Mouse (Mus musculus) adrenal gland, postnatal 10 days (tissue): ENCODE measurements around the gene Sema4g. TPM values are rescaled to one million over a fixed set of nuclear protein-coding genes. Genes with fewer than 3 reads are reported as not detected.

ENCODE experiments used
- DNase-seq: peaks from one replicate; pipeline ENCODE4 v3.0.0; 2021; ENCODE audit warnings: mixed read lengths
- total RNA-seq, 2 experiments: library from RNA; stranded (reverse); gene quantifications; 2 replicates each; pipeline ENCODE4 v1.2.3; 2021

The Sema4g gene
- total RNA-seq, 2 experiments from 2014 or later, result 18.3 to 26.3 TPM

GRCm38 (mm10) chr19:45003740-45004516 lies 15.0 kb downstream of the Sema4g start:
- no peak for DNase-seq

GRCm38 (mm10) chr19:45005444-45005843 lies 16.5 kb downstream of the Sema4g start, which contains the start of gene Twnk:
Gene Twnk, plus strand, starts transcription at chr19:45005663.
- peak; percentile 77 for DNase-seq

- DNase-seq, result peak; percentile 99
Measured at GRCm38 (mm10) chr19:45005957-45006712, 17.2 kb downstream of the Sema4g start, which contains the start of gene Mrpl43. Gene Mrpl43, minus strand, starts transcription at chr19:45006442.

- DNase-seq, result no peak
Measured at GRCm38 (mm10) chr19:45007021-45007420, 18.1 kb downstream of the Sema4g start.

GRCm38 (mm10) chr19:45007425-45008191 lies 18.7 kb downstream of the Sema4g start:
- DNase-seq, result peak; percentile 83

GRCm38 (mm10) chr19:45010646-45011045 lies 21.7 kb downstream of the Sema4g start:
- peak; percentile 43 for DNase-seq

- no peak for DNase-seq
Measured at GRCm38 (mm10) chr19:45012219-45012618, 23.3 kb downstream of the Sema4g start.

GRCm38 (mm10) chr19:45012636-45013035 lies 23.7 kb downstream of the Sema4g start:
- DNase-seq, result no peak

GRCm38 (mm10) chr19:45013581-45014225 lies 24.8 kb downstream of the Sema4g start:
- DNase-seq, result no peak

- DNase-seq, result no peak
Measured at GRCm38 (mm10) chr19:45014335-45014971, 25.6 kb downstream of the Sema4g start, which contains the start of gene Lzts2. Gene Lzts2, plus strand, starts transcription at chr19:45014414.

- peak; percentile 81 for DNase-seq
Measured at GRCm38 (mm10) chr19:45014981-45015402, 26.1 kb downstream of the Sema4g start.

- peak; percentile 78 for DNase-seq
Measured at GRCm38 (mm10) chr19:45015518-45016281, 26.8 kb downstream of the Sema4g start.

GRCm38 (mm10) chr19:45016341-45017215 lies 27.7 kb downstream of the Sema4g start:
- DNase-seq, result peak; percentile 86

- peak; percentile 91 for DNase-seq
Measured at GRCm38 (mm10) chr19:45017216-45017771, 28.4 kb downstream of the Sema4g start.

GRCm38 (mm10) chr19:45017909-45018308 lies 29.0 kb downstream of the Sema4g start:
- peak; percentile 95 for DNase-seq

GRCm38 (mm10) chr19:45018351-45018831 lies 29.5 kb downstream of the Sema4g start:
- peak; percentile 63 for DNase-seq

- DNase-seq, result peak; percentile 80
Measured at GRCm38 (mm10) chr19:45020348-45020747, 31.4 kb downstream of the Sema4g start.

GRCm38 (mm10) chr19:45021362-45021761 lies 32.5 kb downstream of the Sema4g start:
- no peak for DNase-seq

- no peak for DNase-seq
Measured at GRCm38 (mm10) chr19:45023993-45024392, 35.1 kb downstream of the Sema4g start.
